Mouse (Mus musculus): ENCODE data around the gene Cacna2d4. TPM values are rescaled to one million over a fixed set of nuclear protein-coding genes. Genes with fewer than 3 reads are reported as not detected.

Cacna2d4 gene
- polyA plus RNA-seq, 1 experiment from 2014 or later, result 0.08 TPM

DNA sequence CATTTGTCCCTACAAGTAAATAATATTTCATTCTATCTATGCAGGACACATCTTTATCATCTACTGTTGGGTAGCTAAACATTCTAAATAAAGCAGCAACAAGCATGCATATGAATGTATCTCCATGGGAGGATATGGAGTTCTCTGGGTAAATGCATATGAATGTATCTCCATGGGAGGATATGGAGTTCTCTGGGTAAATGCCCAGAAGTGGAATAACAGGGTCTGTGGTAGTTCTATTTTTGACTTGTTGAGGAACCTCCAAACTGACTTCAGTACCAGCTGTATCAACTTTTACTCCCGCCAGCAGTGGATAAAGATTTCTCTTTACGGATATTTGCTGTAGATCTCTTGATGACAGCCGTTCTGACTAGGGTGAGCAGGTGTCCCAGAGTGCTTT lies 12.3 kb downstream of the Cacna2d4 start:
- 78% methylated on average over 3 of the region's 3 CpGs for WGBS
- H3K36me3 ChIP-seq, result no peaks in the 10 kb centered on the region
- H3K9ac ChIP-seq, result no peak overlapping the region
- no peak for ATAC-seq (replicated peaks; ENCODE audit: low FRiP score)
- no peak overlapping the region for H3K4me3 ChIP-seq (replicated peaks)
- no peak overlapping the region for H3K27ac ChIP-seq
- no peaks in the 10 kb centered on the region; the same call in 1 of the 2 replicates for H3K9me3 ChIP-seq (replicated peaks)
- H3K4me2 ChIP-seq, result no peak overlapping the region
- no peaks in the 10 kb centered on the region for H3K4me1 ChIP-seq
- no peaks in the 10 kb centered on the region for H3K27me3 ChIP-seq

DNA sequence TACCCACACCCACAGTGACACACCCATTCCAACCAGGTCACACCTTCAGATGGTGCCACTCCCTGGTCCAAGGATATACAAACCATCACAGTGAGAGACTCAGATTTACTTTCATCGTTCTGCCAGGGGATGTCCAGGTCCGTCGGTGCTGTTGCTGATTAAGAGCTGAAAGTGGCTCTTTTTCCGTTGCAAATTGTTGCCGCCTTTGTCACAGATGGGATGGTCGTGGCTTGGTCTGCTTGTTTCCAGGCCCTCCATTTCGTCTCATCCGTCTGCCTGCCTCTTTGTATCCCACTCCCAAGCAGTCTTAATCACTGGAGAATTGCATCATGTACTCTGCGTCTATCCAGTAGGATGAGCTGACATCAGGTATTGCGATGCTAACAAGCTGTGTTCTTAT lies 13.4 kb downstream of the Cacna2d4 start:
- ATAC-seq (replicated peaks; ENCODE audit: low FRiP score), result no peak
- Histone ChIP-seq H3K27me3 (no peaks in the 10 kb centered on the region), H3K4me2 (no peak overlapping the region), H3K9ac (no peak overlapping the region), H3K27ac (no peak overlapping the region), H3K36me3 (no peaks in the 10 kb centered on the region), H3K9me3 (replicated peaks) (no peaks in the 10 kb centered on the region; the same call in 1 of the 2 replicates), H3K4me1 (no peaks in the 10 kb centered on the region), H3K4me3 (replicated peaks) (no peak overlapping the region)
- 89% methylated on average over 10 of the region's 10 CpGs for WGBS

DNA sequence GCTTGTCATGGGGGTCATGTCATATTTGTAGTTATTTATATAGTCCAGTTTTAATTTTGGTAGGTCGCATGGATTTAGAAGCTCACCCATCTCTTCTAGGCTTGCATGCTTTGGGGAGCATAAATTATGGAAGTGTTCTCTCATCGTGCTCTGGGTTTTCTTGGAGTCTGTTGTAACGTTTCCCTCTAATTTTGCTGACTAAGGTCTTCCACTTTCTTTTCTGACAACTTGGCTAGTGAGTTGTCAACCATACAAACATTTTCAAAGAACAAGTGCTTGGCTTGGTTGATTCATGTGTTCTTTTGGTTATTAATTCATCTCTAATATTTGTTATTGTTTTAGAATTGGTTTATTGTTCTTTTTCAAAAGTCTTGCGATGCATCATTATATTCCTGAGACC lies 15.4 kb downstream of the Cacna2d4 start:
- no peak overlapping the region for H3K4me2 ChIP-seq
- H3K9ac ChIP-seq, result no peak overlapping the region
- no peaks in the 10 kb centered on the region for H3K36me3 ChIP-seq
- WGBS, result 71% methylated on average over 4 of the region's 4 CpGs
- no peak for ATAC-seq (replicated peaks; ENCODE audit: low FRiP score)
- no peaks in the 10 kb centered on the region for H3K4me1 ChIP-seq
- no peaks in the 10 kb centered on the region; the same call in 1 of the 2 replicates for H3K9me3 ChIP-seq (replicated peaks)
- H3K4me3 ChIP-seq (replicated peaks), result no peak overlapping the region
- no peak overlapping the region for H3K27ac ChIP-seq
- H3K27me3 ChIP-seq, result no peaks in the 10 kb centered on the region

DNA sequence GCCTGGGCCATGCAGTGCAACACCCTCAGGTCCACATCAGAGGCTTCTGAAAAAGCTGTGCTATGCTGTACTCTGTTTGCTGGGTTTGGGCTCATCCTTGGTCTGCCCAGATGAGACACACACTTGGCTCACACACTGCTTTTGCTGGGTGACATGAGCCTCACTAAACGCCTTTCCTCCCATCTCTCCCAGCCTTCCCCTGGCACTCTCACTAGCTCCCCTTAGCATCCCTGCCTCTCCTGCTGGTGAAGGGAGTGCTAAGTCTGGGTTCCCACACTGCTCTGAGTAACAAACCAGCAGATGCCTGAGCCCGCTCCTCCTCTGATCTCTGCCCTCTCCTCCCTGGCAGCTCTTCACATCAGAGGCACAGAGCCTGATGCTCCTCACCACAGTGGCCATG lies 40.4 kb downstream of the Cacna2d4 start:
- H3K4me2 ChIP-seq, result no peak overlapping the region
- ATAC-seq (replicated peaks; ENCODE audit: low FRiP score), result no peak

DNA sequence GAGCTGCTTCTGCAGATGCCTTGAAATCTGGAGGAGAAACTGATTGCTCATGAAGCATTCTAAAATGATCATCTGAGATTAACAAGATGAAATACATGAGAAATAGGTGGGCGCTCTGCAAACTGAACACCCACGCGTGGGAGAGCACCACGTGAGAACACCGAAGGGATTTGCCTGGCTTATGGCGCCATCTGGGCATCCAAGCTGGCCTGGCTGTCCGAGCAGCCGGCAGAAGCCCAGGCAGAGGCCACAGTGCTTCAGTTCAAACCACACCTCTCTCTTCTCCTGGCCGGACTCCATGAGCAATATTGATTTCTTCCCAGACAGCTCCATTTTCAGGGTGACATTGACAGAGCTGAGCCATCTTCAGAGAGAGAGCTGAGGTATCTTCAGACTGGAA lies 44.4 kb downstream of the Cacna2d4 start:
- no peak overlapping the region for H3K27ac ChIP-seq
- 60% methylated on average over 9 of the region's 9 CpGs for WGBS
- no peak overlapping the region for H3K4me2 ChIP-seq
- no peaks in the 10 kb centered on the region for H3K4me1 ChIP-seq
- no peak overlapping the region for H3K4me3 ChIP-seq (replicated peaks)
- no peaks in the 10 kb centered on the region for H3K27me3 ChIP-seq
- H3K9ac ChIP-seq, result no peak overlapping the region
- H3K9me3 ChIP-seq (replicated peaks), result no peaks in the 10 kb centered on the region
- ATAC-seq (replicated peaks; ENCODE audit: low FRiP score), result no peak
- no peaks in the 10 kb centered on the region for H3K36me3 ChIP-seq

More for the DNA sequence above, 40.4 kb downstream of the Cacna2d4 start:
- Histone ChIP-seq H3K27me3 (no peaks in the 10 kb centered on the region), H3K36me3 (no peaks in the 10 kb centered on the region), H3K9ac (no peak overlapping the region), H3K9me3 (replicated peaks) (no peaks in the 10 kb centered on the region), H3K4me3 (replicated peaks) (no peak overlapping the region), H3K27ac (no peak overlapping the region), H3K4me1 (no peaks in the 10 kb centered on the region)
- 72% methylated on average over 2 of the region's 2 CpGs for WGBS

DNA sequence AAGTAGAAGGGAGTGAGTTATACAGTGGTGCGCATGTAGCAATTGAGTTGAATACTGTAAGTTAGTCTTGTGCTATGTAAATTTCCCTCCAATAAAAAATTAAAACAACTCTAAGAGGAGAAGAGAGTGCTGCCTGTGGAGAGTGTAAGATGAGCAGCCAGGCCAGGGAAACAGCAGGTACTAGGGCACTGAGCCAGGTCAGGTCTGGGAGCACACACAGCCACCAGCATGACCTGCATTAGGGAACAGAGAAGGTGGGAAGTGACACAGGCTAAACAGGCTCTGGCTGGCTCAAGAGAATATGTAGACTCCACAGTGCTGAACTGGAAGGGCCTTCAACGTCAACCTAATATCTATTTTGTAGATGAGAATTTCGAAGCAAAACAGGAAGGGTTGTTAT lies 65.0 kb downstream of the Cacna2d4 start:
- H3K27me3 ChIP-seq, result no peaks in the 10 kb centered on the region
- no peaks in the 10 kb centered on the region for H3K4me1 ChIP-seq
- no peak overlapping the region for H3K27ac ChIP-seq
- H3K4me3 ChIP-seq (replicated peaks), result no peak overlapping the region
- no peak overlapping the region for H3K4me2 ChIP-seq
- H3K9me3 ChIP-seq (replicated peaks), result no peaks in the 10 kb centered on the region
- 88% methylated on average over 3 of the region's 3 CpGs for WGBS
- no peaks in the 10 kb centered on the region for H3K36me3 ChIP-seq
- no peak overlapping the region for H3K9ac ChIP-seq
- no peak for ATAC-seq (replicated peaks; ENCODE audit: low FRiP score)

DNA sequence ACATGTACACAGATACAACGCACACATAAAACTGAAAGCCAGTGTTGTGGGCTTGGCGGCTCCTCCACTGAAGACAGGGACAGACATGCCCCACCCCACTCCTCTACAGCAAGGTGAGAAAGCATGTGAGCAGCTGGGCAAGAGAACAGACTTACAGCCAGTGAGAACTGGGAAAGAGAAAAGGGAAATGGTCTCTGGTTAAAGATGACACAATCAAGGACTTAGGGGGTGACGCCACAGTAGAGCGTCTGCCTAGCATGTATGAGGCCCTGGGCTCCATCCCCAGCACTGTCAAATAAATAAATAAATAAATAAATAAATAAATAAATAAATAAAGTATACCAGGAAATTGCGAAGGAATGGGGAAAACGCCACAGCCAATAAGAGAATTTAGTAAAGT lies 67.0 kb downstream of the Cacna2d4 start:
- WGBS, result 85% methylated on average over 6 of the region's 6 CpGs
- no peak for ATAC-seq (replicated peaks; ENCODE audit: low FRiP score)
- H3K4me3 ChIP-seq (replicated peaks), result no peak overlapping the region
- no peaks in the 10 kb centered on the region for H3K36me3 ChIP-seq
- no peak overlapping the region for H3K4me2 ChIP-seq
- H3K9me3 ChIP-seq (replicated peaks), result no peaks in the 10 kb centered on the region
- H3K9ac ChIP-seq, result no peak overlapping the region
- H3K27me3 ChIP-seq, result no peaks in the 10 kb centered on the region
- no peak overlapping the region for H3K27ac ChIP-seq
- H3K4me1 ChIP-seq, result no peaks in the 10 kb centered on the region

DNA sequence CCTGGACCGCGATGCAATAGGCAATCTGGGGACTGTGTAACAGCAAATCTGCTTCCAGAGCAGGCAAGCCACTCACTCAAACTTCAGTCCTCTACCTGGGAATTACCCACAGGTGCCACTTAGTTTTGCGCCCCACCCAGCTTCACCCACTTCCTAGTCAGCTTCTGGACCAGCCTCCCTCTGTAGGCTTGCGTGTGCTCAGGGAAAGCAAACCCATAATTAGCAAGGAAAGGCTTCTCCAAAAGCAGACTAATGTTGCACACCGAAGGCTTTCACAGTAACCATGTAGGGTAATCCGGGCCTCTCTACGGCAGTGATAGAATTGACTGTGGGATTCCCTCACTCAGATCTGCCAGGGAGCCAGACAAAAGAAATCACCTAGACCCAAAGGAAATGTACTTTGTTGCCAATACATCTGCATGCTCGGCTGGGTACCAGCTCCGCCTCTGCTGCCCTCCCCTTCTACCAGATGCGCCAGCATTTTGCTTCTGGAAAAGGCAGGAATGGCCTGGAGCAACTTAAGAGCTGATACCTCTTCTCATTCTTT lies 71.6 kb downstream of the Cacna2d4 start:
- H3K27me3 ChIP-seq, result no peaks in the 10 kb centered on the region
- no peak overlapping the region for H3K4me3 ChIP-seq (replicated peaks)
- no peak for ATAC-seq (replicated peaks; ENCODE audit: low FRiP score)
- H3K9ac ChIP-seq, result no peak overlapping the region
- no peaks in the 10 kb centered on the region for H3K36me3 ChIP-seq
- no peak overlapping the region for H3K4me2 ChIP-seq
- H3K27ac ChIP-seq, result no peak overlapping the region
- no peaks in the 10 kb centered on the region for H3K9me3 ChIP-seq (replicated peaks)
- 59% methylated on average over 10 of the region's 10 CpGs for WGBS
- no peaks in the 10 kb centered on the region; the same call in 1 of the 2 replicates for H3K4me1 ChIP-seq

DNA sequence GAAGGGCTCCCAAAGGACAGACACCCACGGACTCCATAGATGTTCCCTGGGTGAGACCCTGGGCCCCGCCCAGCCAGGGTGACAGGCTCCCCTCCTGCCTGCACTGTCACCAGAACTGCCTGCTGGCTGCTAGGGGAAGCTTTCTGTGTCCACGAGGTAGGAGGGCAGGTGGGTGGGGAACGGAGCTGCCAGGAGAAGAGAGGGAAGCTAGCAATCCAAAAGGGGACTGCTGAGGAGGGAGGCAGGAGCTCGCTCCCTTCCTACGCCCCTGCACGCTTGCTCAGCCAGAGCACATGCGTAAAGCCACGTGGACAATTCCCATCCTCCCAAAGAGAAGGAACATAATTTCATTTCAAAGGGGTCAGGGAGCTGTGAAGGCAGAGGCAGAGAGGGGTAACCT lies 73.8 kb downstream of the Cacna2d4 start:
- Histone ChIP-seq H3K27me3 (no peaks in the 10 kb centered on the region), H3K36me3 (no peaks in the 10 kb centered on the region), H3K27ac (no peak overlapping the region), H3K4me1 (peaks cover 6% of the 10 kb centered on the region), H3K9ac (no peak overlapping the region), H3K9me3 (replicated peaks) (no peaks in the 10 kb centered on the region), H3K4me3 (replicated peaks) (no peak overlapping the region), H3K4me2 (no peak overlapping the region)
- no peak for ATAC-seq (replicated peaks; ENCODE audit: low FRiP score)
- 55% methylated on average over 9 of the region's 9 CpGs for WGBS

DNA sequence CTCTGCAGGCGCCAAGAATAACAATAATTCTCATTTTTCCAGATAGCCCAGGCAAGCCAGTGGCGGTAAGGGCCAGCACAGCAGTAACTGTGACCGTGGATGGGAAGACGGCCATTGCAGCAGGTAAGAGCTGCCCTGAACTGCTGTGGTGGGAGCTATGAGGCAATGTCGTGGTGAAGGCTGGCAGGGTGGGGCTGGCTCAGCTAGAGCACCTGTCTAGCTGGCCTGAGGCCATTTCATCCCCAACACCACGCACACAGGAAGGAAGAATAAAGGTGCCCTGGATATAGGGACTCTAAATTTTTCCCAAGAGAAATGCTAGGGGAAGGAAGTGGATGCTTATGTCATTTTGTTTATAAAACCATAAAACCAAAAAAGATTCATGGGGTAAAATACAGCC lies 76.1 kb downstream of the Cacna2d4 start:
- Histone ChIP-seq H3K27me3 (no peaks in the 10 kb centered on the region), H3K4me3 (replicated peaks) (no peak overlapping the region), H3K4me2 (no peak overlapping the region), H3K9ac (no peak overlapping the region), H3K36me3 (no peaks in the 10 kb centered on the region), H3K27ac (no peak overlapping the region), H3K9me3 (replicated peaks) (no peaks in the 10 kb centered on the region), H3K4me1 (peaks cover 6% of the 10 kb centered on the region)
- 82% methylated on average over 6 of the region's 6 CpGs for WGBS
- no peak for ATAC-seq (replicated peaks; ENCODE audit: low FRiP score)

DNA sequence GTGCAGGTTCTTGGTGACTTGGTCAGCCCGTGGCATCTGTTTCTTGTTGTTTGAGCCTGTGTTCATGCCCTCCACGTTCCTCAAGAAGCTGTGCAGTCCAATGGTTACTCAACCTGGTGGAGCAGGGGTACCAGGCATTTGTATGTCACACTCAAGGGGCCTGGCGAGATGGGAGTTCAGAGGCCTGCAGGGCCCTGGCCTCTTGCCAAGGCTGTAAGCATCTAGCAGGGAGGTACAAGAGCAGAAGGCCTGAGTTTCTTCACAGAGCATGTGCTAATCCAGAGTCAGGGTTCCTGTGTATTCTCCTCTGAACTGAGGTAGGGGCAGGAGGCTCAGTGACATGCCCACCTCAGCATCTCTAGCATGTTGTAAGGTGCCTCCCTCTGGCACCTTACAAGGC lies 76.8 kb downstream of the Cacna2d4 start:
- WGBS, result 67% methylated on average over 3 of the region's 3 CpGs
- H3K9ac ChIP-seq, result no peak overlapping the region
- H3K4me2 ChIP-seq, result no peak overlapping the region
- no peaks in the 10 kb centered on the region for H3K9me3 ChIP-seq (replicated peaks)
- ATAC-seq (replicated peaks; ENCODE audit: low FRiP score), result no peak
- H3K27me3 ChIP-seq, result no peaks in the 10 kb centered on the region
- H3K36me3 ChIP-seq, result no peaks in the 10 kb centered on the region
- H3K27ac ChIP-seq, result no peak overlapping the region
- H3K4me3 ChIP-seq (replicated peaks), result no peak overlapping the region
- peaks cover 6% of the 10 kb centered on the region for H3K4me1 ChIP-seq

DNA sequence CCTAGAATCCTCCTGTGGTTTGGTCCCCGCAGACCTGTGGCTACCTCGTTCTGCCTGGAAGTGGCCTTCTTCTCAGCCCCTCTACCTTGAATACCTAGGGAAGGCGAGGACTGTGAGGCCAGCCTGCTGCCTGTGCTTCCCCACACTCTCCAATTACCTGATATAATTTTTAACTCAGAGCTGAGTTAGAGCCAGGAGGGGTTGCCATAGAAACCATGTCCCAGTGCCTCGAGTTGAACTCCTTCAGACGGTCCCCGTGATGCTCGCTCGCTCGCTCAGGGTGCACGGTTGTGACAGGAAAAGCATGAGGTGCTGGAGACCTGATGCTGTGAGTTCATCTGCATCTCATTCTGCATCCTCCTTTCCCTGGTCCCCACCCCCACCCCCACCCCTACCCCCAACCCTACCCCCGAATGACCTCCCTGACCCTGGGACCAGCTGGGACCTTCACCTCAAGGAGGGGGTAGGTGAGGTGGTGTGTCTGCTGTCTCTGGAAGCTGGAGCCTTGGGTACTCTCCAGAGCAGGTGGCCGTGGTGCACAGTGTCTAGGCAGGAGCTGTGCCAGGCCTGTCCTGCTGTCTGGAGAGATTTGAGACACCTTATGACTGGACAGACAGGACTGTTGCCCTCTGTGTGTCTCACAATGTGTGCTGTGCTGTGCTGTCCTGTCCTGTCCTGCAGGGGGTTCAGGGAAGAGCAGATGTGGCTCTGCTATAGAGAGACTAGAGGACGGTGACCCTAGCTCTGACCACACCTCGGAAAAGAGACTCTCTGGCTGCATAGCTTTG lies 77.5 kb downstream of the Cacna2d4 start:
- Histone ChIP-seq H3K9ac (no peak overlapping the region), H3K4me3 (replicated peaks) (no peak overlapping the region), H3K27me3 (no peaks in the 10 kb centered on the region), H3K9me3 (replicated peaks) (no peaks in the 10 kb centered on the region), H3K4me1 (peaks cover 6% of the 10 kb centered on the region), H3K4me2 (no peak overlapping the region), H3K27ac (no peak overlapping the region), H3K36me3 (no peaks in the 10 kb centered on the region)
- WGBS, result 53% methylated on average over 14 of the region's 14 CpGs
- peak; percentile 52 for ATAC-seq (replicated peaks; ENCODE audit: low FRiP score)

All from kidney, embryonic 15.5 days (tissue).